Mouse (Mus musculus) hindlimb bud, embryonic 11.5 days (tissue): ENCODE measurements at regions not wholly inside any gene's neighbourhood (a gene's known extent, or its start where the extent isn't known, plus 50 kb on each side); places are given as distances from the start of the nearest gene placed in this dataset.
"Not testable (repeated sequence)": the region's sequence is repeated elsewhere in the genome, so short reads cannot be mapped to it uniquely, and the experiment has no call there.

Source experiments
- DNase-seq: peaks from one replicate; pipeline ENCODE4 v3.0.0-alpha.2; 2012; ENCODE audit warnings: low read depth, low spot score; ENCODE audit errors: extremely low spot score

DNA sequence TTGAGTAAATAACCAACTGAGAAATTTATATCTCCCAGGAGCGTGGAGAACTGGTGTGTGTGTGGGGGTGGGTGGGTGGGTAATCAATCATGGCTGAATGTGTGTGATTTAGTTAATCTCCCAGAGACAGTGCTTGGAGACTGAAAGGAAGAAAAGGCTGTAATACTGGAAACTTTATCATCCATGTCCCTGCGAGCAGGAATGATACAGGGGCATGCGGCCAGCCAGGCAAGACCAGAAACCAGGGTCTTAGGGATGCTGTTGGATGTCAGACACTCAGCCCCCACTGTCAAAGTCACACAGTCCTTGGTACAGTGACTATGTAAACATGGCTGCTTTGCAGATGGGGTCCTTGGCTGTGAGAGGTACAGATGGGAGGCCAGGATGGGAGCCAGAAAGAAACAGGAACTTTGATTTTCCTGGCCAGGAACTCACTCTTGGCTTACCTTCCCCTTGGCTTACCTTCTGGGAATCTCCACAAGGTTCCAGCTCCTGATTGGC is 244.3 kb upstream of the Dpp6 start:
- DNase-seq: no peak

DNA sequence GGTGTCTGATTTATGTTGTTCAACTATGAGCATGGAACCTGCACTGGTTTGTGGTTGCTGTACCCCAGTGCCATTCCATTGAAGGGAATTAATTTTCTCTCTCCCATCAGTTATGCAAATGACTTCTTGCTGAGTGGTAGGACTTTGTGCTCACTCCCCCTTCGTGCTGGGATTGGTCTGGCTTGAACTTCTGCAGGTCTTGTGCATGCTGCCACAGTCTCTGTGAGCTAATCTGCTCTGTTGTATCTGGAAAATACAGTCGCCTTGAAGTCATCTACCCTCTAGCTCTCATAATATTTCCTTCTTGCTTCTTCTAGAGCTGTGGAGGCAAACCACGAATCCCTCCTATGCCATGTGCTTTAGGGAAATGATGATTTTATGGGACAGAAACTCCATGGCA is 243.6 kb upstream of the Dpp6 start:
- no peak for DNase-seq

DNA sequence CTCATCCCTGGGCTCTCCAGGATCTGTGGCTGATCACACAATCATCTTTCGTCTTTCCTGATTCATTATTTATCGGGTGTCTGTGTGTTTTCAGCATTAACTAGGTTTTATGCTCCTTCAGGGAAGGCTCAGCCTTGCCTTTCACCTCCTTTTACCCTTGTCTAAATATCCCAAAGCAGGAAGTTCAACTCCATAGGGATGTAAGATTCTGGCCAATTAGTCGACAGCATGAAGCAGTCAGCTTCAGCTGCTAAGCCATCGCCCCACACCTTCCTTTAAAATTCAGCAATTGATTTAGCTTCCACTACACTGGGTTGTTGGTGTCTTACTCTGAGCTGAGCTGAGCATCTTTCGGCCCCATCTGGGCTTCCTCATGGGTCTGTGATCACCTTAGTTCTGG is 230.9 kb upstream of the Dpp6 start:
- DNase-seq: no peak

DNA sequence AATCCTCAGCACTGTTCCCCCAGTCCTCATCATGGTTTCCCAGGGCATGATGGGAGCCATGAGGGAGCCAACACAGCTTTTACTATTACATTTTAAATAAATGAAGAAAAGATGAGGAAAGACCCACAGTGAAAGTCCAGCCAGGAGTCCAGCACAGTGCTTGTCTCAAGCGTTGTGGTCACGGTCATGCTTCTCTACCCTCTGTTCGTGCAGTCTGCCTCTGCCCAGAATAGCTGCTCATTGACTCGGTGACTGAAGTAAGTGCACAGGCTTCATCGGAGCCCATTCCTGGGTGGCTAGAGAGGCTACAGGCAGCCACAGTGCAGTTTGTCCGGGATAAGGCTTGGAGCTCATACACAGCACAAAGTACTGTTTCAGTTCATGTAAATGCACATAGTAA is 226.1 kb upstream of the Dpp6 start:
- no peak for DNase-seq

DNA sequence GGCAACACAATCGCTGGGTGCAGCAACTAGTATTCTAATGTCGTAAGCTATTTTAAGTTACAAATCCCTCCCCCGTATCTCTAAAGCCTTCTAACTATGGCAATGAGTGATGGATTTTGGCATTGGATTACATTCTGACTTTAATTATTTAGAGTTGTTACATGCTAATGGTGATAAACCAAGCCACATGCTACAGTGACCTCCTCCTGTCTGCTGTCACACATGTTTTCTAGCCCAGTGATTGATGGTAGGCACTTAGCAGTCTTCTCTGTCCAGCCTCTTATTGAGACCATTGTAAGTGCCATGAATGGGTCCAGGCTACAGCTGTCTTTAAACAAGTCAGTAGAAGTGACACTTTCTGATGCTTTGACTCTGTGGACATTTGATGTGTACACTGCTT is 224.7 kb upstream of the Dpp6 start:
- DNase-seq: no peak

DNA sequence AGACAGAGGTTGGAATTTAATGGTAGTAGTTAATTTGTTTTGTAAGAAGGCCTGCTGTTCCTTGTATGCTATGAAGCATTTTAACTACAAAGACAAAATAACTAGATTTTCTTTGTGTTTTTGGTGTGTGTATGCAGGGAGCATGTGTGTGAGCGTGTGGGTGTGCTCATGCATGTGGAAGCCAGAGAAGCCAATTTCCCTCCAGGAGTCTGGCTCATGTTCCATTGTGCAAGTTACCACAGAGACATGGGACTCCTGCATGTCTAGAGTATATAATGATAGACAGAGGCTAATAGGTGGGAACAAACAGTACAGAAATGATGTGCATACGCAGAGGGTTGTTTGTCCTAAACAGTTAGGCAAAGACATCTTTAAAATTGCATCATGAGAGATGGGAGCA is 219.0 kb upstream of the Dpp6 start:
- no peak for DNase-seq

DNA sequence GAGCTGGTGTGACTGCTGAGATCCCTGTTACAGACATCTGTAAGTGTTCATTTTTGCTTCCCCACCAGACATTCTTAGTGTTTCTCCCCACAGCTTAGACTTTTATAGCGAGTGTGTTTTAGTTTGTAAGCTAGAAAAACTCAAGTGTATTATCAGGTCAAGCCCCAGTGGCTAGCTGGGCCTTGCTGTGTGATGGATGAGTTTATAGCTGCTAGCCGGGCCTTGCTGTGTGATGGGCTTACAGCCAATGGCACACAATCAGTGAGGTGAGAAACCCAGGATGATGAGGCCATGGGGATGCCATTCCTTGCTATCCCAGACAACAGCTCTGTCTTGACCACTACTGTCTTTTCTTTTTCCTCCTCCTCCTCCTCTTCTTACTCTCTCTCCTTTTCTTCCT is 197.7 kb upstream of the Dpp6 start:
- DNase-seq: no peak

DNA sequence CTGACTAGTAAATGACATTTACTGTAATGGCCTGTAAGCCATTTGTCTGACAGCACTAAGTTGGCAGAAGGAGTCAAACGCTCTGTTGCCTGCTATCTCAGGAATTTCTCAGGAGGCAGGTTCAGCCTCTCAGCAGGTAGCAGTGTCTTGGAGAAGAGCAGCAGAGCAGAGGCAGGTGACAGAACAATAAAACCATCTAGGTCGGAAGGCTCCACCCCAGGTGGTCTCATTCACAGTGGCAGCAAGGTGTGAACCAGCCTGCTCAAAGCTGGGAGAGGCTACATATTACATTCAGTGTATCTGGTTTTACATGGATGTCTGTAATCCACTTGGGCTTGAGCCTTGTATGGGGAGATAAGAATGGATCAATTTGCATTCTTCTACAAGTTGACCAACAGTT is 194.9 kb upstream of the Dpp6 start:
- no peak for DNase-seq

DNA sequence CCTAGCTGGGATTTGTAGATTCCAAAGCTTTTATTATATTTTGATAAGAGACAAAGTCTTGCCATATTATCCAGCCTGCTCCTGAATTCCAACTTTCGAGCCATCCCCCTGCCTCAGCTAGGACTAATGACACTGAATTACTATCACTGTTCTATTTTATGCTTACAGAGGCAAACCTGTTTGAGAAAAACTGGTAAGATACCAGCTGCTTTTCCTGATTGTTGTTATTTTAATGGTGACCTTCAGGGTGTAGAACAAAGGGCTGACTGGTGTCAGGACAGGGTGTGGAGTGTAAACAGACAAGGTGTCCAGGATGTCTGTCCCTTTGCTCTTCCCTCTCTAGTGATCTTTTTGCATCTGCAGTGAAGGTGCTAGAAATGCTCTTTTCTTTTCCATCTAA is 145.5 kb upstream of the Dpp6 start:
- DNase-seq: no peak

DNA sequence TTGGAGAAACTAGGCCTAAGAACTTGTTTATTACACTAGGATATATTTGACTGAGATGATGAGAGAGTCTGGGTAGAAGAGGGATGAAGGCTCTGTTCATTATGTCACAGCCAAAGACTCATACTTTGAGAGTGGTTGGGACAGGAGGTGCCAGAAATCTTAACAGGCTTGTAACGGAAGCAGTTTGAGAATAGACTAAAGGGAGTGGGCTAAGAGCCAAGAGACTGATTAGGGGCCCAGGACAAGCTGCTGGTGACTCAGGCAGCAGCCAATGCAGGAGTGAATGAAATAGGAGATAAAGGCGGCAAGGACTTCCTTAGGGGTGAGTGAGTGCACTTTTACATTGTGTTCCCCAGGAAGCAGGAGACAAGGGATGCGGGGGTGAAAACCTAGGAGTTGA is 127.2 kb upstream of the Dpp6 start:
- DNase-seq: no peak

DNA sequence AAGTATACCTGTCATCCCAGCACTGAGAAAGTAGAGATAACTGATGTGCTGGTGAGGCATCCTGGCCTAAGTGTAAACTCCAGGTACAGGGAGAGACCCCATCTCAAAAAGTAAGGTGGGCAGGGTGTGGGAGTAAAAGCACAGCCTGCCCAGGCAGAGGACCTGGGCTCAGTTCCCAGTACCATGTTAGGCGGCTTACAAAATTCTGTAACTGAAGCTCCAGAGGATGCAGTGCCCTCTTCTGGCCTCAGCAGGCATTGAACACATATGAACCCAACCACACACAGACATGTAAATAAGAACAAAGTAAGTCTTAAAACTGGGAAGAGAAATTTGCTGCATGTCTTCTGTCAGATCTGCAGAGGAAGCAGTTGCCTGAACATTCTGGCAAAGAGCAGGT is 125.9 kb upstream of the Dpp6 start:
- DNase-seq: no peak

DNA sequence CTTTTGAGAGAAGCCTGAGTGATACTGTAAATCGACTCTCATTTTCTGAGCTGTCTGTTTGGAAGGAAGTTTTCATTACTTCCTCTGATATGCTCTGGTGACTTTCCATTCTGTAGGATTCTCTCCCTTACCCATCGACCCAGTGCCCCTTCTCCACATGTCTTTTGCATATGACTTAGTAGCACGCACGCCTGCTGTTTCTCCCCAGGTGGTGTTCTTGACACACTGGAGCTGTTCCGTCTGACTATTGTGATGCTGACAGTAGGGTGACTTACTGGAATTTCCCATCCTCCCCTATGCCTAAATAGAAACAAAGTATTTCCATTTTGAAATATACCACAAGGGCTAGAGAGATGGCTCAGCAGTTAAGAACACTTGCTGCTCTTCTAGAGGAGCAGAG is 125.0 kb upstream of the Dpp6 start:
- DNase-seq: no peak

DNA sequence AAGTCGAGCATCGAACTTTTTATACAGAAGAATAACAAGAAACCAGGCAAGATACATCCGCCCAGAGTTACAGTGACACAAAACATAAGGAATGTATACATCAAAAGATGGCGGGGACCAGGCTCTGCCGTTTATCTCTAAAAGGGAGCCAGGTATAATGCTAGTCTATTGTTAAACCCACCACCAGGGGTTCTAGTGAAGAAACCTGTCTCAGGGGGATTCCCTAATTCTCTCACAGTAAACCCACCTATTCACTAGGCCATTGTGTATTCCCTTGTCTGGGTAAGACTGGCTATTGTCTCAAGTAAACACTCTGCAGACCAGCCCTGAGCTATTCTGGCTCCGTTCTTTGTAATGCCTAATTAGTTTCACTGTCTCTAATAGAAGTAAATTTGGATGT is 113.4 kb upstream of the Dpp6 start:
- not testable (repeated sequence) for DNase-seq

DNA sequence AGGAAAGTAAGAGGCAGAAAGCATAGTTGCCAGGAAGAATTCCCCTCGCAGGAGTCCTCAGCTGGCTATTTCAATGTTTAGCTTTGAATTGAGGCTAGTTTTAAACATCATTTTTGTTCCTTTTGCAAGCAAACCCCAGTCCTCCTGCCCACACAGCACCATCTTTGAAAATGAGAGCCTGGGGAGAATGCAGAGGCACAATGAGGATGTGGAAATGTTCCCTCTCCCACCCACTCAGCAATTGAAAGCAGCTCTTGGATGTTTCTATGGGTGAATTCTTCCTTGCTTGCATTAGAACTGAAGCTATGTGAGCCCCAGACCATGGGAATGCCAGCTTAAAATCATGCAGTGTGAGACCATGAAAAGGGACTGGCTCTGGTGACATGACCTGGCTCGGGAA is 109.3 kb upstream of the Dpp6 start:
- no peak for DNase-seq

DNA sequence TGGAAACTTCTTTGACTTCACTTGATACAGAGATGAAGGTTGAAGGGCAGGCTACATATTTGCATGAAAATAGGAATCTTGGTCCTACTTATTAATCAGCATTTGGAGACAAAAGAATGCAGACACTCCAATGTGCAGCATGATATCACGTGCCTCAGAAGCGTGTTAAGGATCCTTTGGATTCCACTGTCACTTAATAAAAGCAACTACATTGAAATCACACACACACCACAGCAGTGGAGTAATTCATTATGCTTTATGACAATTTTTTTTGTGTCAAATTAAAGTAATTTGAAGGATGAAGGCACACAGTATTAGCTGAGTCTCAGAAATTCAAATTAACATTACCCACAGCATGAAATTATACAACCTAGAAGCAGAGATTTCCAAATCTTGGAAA is 92.5 kb upstream of the Dpp6 start:
- DNase-seq: no peak

DNA sequence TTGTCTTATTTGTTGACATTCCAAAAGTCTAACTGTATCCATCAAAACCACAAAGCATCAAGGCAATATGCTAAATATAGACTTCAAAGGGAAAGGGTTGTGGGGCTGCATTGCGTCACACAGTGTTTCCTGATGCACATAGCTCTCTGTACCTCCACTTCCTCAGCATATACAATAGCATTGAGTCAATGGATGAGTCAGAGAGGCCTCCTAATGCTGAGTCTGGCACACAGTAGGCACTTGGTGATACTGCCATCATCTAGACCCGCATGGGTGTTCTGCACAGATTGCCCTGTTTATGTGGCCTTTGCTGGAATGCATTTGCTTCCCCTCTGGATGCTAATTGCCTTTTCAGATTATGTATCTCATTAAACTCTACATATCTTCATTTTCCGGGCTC is 91.0 kb upstream of the Dpp6 start:
- DNase-seq: no peak

DNA sequence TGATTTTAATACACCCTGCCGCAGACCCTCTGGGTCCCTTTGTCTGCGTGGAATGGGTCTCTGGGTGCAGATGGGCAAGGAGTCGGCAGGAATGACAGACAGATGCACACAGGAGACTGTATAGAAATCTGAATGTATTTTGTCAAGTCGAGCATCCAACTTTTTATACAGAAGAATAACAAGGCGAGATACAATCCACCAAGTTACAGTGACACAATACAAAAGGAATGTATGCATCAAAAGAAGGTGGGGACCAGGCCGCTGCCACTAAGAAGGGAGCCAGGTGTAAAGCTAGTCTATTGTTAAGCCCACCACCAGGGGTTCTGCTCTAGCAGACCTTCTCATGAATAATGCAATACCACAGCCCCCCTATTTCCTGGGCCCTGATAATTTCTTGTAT is 65.8 kb upstream of the Dpp6 start:
- not testable (repeated sequence) for DNase-seq

DNA sequence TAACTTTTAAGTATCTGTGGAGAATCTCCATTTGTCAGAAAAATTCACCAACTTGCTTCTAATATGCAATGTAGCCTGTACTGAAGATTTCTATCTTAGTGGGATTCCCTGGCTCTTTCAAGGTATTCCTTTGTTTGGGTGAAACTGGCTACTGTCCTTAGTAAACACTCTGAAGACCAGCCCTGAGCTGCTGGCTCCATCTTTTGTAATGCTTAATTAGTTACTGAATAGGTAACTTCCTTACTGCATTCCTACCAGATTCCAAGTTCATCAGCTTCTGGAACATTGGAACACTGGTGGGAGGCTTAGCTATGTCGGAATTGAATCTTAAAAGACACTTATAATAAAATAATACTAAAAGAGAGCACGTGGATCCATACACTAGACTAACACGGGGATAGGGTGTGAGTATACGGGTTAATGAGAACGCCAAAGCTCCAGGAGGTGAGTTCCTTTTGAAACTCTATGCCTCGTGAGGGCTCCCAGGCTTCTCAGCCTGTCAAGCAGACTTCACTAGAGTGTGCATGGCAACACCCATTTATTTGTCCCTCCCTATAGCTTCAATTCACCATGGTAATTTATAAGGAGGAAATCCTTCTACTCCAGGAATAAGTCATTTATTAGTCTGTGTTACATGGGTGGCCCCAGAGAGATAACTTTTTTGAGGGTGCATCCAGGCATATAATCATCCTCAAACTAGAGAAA is 65.2 kb upstream of the Dpp6 start:
- DNase-seq: not testable (repeated sequence)

DNA sequence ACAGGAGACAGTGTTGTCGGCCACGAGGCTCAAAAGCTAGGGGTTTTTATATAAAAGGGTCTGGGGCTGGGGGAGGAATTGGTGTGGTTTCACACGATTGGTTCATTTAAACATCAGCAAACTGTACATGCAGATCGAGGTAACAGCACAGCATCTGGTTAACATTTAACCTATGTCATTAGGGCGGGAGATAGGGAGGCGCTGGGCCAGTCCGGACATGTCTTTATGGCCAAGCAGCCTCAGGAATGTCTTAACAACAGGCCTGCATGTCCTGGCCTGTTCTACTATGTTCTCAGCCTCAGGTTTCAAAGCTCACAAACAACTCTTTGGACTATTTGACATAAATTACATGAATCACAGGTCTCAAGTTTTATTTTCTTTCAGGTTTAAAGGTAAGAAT is 62.9 kb upstream of the Dpp6 start:
- DNase-seq: not testable (repeated sequence)
